Mouse (Mus musculus): Measurements from ENCODE around the gene Bst2. TPM values are rescaled to one million over a fixed set of nuclear protein-coding genes. Genes with fewer than 3 reads are reported as not detected.

The Bst2 gene
- 10 to 100 TPM; 65.6 to 87.4 TPM for total RNA-seq (2021)
- long read RNA-seq, experiment 1, transcript Bst2-201 (5 exons, 792 nt): major isoform, 93 of 99 reads
- long read RNA-seq, experiment 1, partial matches to known transcripts: 4 of 99 reads
- long read RNA-seq, experiment 1, other reads (novel, unspliced or antisense): 2 of 99 reads
- long read RNA-seq, experiment 2, transcript Bst2-201 (5 exons, 792 nt): major isoform, 58 of 61 reads
- long read RNA-seq, experiment 2, partial matches to known transcripts: 3 of 61 reads
- long read RNA-seq, experiment 2, other reads (novel, unspliced or antisense): 0 of 61 reads

DNA sequence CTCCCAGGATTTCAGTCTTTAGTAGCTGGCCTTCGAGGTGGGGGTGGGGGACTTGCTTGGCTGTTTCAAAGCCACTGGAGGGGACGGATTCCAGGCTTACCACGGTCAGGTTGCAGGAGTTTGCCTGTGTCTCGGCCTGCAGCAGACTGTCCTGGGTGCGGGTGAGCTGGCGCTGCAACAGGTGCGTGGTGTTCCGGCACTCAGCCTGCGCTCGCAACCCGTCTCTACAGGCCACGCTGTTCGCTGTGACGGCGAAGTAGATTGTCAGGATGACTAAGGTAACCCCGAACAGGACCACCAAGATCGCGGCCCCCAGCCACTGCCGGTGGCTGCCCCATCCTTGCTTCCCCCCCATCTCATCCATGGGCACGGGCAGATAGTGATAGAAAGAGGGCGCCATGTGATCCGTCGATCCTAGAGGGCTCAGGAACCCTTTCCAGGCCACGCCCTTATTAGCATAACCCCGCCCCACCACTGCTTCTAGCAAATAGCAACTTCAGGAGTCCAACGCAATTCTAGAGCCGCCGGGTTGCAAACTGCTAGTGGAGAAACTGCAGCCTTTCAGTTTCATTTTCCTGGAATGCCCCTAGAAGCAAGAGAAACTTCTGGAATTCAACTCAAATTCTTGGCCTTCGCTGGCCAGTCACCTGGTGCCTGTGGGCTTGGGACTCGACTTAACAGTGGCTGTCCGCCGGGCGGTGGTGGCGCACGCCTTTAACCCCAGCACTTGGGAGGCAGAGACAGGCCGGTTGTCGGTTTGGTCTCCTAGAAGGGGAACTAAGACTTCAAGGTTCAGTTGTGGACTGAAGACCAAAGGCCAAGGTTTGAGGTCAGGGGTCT lies at the start of gene Bst2:
Gene Bst2 (minus strand): TSS at position 429 of the 840 bp plus-strand sequence.
- peak; percentile 93 to 95 for DNase-seq

DNA sequence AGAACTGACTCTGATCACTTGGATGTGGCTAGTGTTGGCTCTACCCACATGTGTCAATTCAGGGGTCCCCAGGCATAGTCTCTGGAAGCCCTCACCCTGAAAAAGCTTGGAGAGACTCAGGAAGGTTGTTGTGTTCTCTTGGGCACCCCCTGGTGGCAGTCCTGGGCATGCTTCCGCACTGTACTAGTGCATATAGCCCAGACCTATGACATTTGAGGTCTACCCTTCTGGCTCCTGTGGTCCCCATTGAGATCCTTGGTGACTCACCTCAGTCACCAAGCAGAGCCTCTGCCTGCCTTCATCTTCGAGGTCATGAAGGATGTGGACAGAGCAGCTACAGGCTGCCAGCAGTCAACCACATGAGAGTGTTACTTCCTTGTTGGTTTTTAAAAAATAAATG lies 49.6 kb upstream of the Bst2 start:
- DNase-seq: peak; percentile 62 to 78

DNA sequence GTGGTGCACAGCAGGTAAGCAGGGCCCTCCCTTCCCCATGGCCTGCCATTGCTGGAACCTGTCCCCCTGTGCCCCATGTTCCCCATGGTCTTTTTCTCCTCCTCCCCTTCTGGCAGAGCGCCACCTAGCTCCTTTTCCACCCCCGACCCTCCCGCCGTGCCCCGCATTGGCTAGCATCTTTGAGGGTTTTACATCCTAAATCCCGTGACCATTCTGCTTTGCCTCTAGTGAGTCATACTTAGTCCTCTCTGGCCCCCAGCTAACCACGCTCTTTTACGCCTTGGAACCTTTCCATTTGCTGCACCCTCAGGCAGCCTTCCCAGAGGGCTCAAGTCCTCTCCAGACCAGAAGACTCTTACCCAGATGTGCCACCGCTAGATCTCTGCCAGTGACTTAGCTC lies 42.9 kb upstream of the Bst2 start:
- no peak for DNase-seq

GRCm38 (mm10) chr8:71579476-71579875 lies 42.2 kb upstream of the Bst2 start:
- DNase-seq: peak; percentile 83 to 89

DNA sequence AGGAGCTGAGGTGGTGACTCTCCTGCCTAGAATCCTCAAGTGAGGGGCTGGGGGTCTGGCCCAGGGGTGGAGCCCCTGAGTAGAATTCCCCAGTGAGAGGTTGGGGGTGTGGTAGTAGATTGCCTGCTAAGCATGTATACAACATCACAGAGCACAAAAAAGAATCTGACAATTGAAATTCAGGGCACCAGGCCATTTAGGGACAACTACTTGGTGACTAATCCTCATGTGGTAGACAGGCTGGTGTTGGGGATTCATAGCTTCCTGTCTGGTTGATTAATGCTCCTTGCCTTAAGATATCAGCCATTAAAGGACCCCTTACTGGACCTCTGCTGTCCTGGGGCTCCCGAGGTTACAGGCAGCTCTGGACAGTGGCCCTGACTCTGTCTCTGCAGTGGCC lies 41.8 kb upstream of the Bst2 start:
- DNase-seq: no peak

DNA sequence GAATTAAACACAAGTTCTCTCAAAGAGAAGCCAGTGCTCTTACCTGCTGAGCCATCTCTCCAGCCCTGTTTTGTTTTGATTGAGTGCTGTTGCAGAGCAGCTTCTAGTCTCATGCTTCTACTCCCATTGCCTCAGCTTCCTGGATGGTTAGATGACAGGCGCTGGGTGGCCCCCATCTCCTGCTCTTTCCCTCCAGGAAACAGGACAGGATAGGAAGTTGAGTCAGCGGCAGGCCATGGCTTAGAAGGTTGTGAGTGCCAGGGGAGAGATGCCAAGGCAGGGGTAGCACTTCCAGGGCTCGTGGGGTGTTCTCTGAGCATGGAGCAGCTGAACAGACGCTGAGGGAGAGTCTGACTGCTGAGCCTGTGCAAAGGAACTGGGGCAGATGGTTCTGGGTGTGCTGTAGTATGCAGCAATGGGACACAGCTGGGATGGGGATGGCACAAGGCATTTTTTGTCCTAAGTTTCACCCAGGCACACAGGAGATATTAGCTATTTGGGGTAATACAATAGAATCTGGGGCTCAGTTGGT lies 40.7 kb upstream of the Bst2 start:
- DNase-seq: no peak

DNA sequence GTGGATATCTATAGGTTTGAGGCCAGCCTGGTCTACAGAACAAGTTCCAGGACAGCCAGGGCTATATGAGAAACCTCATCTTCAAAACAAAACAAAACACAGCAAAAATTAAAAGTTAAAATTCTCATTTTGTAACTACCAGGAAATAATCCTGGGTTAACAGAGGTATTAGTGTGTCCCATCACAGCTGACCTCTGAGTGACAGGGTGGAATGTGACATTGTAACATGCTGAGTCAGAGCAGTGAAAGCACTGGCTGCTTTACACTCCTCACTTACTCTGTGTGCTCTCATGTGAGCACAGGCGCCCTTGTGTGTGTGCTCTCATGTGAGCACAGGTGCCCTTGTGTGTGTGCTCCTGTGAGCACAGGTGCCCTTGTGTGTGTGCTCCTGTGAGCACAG lies 37.8 kb upstream of the Bst2 start:
- no peak for DNase-seq

- peak; percentile 81 to 85 for DNase-seq
Observed at GRCm38 (mm10) chr8:71574426-71574825, 37.2 kb upstream of the Bst2 start.

- peak; percentile 72 to 87 for DNase-seq
Observed at GRCm38 (mm10) chr8:71572847-71573633, 35.8 kb upstream of the Bst2 start.

GRCm38 (mm10) chr8:71572077-71572476 lies 34.8 kb upstream of the Bst2 start:
- no peak for DNase-seq

DNA sequence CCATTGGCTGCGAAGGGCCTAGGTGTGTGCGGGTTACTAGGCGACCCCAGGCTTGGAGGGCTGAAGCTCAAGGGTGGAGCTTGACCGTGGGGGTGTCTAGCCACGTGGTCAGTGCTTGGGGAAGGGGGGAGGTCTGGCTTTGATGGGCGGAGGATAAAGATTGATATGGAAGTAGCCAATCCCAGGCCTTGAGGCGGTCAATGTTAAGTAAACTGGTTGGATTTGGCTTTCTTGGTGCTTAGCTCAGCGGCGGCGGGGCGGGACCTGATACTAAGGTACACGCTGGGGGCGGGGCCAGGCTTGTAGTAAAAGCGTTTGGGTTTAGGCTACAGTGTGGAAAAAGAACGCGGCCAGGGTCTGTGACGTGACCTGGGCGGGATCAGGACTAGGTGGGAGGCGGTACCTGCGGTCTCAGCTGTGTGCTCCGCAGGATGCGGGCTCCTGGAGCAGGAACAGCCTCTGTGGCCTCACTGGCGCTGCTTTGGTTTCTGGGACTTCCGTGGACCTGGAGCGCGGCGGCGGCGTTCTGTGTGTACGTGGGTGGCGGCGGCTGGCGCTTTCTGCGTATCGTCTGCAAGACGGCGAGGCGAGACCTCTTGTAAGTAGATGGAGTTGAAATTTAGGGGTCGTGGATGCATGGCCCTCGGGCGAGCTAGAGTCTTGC lies 33.2 kb upstream of the Bst2 start:
- peak; percentile 97 for DNase-seq

- peak; percentile 87 to 90 for DNase-seq
Observed at GRCm38 (mm10) chr8:71569366-71570290, 32.4 kb upstream of the Bst2 start.

- no peak for DNase-seq
Observed at GRCm38 (mm10) chr8:71568941-71569340, 31.7 kb upstream of the Bst2 start.

GRCm38 (mm10) chr8:71568387-71568937 lies 31.2 kb upstream of the Bst2 start, which contains the start of gene Slc27a1:
Slc27a1 (plus strand) TSS chr8:71568882.
- DNase-seq: peak; percentile 90 to 91

DNA sequence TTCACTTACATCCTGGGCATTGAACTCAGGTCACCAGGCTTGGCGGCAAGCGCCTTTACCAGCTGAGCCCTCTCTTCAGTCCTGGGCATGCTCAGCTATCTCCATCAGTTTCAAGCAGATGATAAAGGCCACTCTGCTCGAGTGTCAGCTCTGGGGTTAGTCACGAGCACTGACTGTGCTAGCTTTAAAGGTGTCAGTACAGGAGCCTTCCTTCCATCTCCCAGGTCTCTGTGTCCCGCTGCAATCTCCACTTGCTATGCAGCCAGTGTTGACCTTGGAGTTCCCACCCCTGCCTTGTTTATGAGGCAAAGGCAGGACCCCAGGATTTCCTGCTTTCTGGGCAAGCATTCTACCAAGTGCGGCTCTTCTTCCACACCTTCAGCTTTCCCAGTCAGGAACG lies 30.3 kb upstream of the Bst2 start:
- no peak for DNase-seq

DNA sequence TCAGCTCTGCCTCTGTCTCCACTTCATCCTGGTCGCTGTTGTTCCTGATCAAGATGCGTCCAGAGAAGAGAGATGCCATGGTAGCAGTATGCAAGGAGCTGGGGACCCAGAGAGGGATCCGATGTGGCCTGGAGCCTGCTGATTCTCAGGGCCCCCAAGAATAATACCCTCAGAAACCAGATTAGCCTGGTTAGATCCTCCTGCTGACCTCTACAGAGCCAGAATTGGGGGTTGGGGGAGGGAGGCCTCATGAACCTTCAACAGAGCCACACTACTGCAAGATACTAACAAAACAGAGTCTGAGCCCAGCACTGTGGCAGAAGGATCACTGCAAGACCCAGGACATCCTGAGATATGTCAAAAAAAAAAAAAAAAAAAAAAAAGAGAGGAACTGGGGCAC lies 29.2 kb upstream of the Bst2 start, which contains the start of gene Nxnl1:
Gene Nxnl1 (minus strand): TSS at position 101 of the 400 bp plus-strand sequence.
- DNase-seq: no peak

DNA sequence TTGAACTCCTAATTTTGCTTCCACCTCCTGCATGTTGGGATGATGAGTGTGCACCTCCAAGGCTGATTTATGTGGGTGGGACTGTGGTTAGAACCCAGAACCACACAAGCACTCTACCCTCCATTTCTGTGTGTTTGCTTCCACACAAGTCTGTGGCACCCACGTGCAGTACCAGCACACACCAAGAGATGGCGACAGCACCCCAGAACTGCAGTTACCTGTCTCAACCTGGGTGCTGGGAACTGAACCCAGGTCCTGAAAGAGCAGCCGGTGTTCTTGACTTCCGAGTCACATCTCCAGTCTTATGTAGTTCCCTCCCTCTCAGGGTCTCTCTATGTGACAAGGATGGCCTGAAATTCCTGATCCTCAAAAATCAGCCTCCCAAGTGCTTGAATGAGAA lies 26.7 kb upstream of the Bst2 start:
- DNase-seq: no peak

- peak; percentile 89 to 94 for DNase-seq
Observed at GRCm38 (mm10) chr8:71562751-71563150, 25.5 kb upstream of the Bst2 start.

DNA sequence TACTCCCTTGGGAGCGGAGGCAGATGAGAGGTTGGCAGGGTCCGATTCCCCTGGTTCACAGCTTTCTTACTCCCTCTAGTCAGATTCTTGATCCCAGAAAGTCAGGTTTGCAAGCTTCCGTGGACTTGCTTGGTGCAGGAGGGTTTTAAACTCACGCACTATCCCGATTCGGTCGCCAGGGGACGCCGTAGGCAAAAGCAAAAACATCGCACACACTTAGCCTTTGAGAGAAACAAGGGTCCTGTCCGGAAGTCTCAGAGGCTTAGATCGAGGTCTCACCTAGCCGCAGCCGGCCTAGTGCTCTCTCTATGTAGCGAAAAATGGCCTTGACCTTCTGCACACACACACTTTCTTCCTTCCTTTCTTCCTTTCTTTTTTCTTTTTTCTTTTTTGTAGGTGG lies 24.1 kb upstream of the Bst2 start:
- DNase-seq: peak; percentile 67 to 70

DNA sequence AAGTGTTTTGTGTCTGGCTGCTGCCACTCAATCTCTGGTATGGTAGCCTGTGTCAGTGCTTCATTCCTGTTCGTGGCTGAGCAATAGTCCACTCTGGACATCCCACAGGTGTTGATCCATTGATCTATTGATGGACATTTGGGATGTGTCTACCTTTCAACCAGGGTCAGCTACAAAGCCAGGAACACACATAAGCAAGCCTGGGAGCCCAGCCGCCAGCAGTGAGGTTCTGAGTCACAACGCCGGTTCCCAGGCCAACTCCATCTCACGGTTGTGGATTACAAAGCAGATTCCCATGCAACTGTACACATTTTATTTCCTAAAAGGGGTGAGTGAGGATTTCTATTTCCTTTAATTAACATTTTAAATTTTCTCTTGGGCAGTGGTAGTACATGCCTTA lies 23.5 kb upstream of the Bst2 start:
- DNase-seq: peak in 1 of 2 experiments; percentile 68
